Mouse (Mus musculus): ENCODE measurements around the gene Lrrc20. TPM values are rescaled to one million over a fixed set of nuclear protein-coding genes. Genes with fewer than 3 reads are reported as not detected.
"Not testable (repeated sequence)": the region's sequence is repeated elsewhere in the genome, so short reads cannot be mapped to it uniquely, and the experiment has no call there.

The Lrrc20 gene
- polyA plus RNA-seq, 1 experiment: 4.6 TPM

DNA sequence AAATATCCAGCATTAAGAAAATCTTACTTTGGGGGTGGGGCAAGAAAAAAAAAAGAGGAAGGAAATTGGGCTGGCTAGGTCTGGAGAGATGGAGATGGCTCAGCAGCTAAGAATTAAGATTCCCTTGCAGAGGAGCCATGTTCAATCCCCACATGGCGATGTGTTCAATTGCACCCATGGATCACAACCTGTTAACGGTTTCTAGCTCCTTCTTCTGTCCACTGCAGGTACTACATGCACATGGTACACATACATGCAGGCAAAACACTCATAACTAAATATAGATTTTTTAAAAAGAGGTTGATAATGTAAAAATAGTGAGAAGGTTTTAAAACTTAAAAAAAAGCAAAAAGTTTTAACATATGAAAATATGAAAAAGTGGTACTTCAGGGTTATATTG, 142.9 kb downstream of the Lrrc20 start:
- Histone ChIP-seq H3K27ac (ENCODE audit: insufficient read depth, low read depth, low read length) (no peak overlapping the region), H3K36me3 (ENCODE audit: control insufficient read depth, insufficient read depth, low read length) (no peaks in the 10 kb centered on the region), H3K4me3 (ENCODE audit: insufficient read depth, low read depth, low read length) (no peak overlapping the region), H3K27me3 (replicated peaks; ENCODE audit: control insufficient read depth, insufficient read depth, low read length) (no peaks in the 10 kb centered on the region), H3K4me1 (ENCODE audit: control insufficient read depth, insufficient read depth, low read length) (no peaks in the 10 kb centered on the region)
- no peak for TF ChIP-seq POLR2A (IDR thresholded peaks at IDR 0.05; ENCODE audit: low read depth, low read length)
- no peak for TF ChIP-seq CTCF (conservative IDR thresholded peaks at IDR 0.05; ENCODE audit: insufficient read depth, insufficient read length, low read depth, low read length)
- DNase-seq: no peak
- 76% methylated on average over 2 of the region's 2 CpGs for WGBS

DNA sequence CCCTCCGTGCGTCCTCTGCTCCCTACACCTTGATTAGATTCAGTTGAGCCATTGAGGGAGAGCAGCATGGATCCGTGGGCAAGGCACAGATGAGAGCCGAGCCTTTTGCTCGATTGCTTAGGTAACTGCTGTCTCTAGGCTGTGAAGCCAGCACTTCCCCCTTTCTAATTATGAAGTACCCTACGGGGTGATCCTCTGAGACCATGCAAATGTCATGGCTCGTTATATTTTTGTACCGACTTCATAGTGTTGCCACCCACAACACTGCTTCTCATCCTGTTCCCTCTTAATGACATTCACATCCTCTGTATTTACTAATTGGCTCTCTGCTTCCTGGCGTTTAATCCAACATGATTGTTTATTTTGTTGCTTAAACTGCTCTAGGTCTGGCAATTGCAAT, 146.1 kb downstream of the Lrrc20 start:
- H3K4me3 ChIP-seq (ENCODE audit: insufficient read depth, low read depth, low read length): no peak overlapping the region
- H3K36me3 ChIP-seq (ENCODE audit: control insufficient read depth, insufficient read depth, low read length): no peaks in the 10 kb centered on the region
- H3K27ac ChIP-seq (ENCODE audit: insufficient read depth, low read depth, low read length): no peak overlapping the region
- TF ChIP-seq CTCF (conservative IDR thresholded peaks at IDR 0.05; ENCODE audit: insufficient read depth, insufficient read length, low read depth, low read length) (no peak), POLR2A (IDR thresholded peaks at IDR 0.05; ENCODE audit: low read depth, low read length) (no peak)
- H3K4me1 ChIP-seq (ENCODE audit: control insufficient read depth, insufficient read depth, low read length): no peaks in the 10 kb centered on the region
- H3K27me3 ChIP-seq (replicated peaks; ENCODE audit: control insufficient read depth, insufficient read depth, low read length): no peaks in the 10 kb centered on the region
- WGBS: 55% methylated on average over 9 of the region's 9 CpGs
- no peak for DNase-seq

- 86% methylated on average over 3 of the region's 3 CpGs for WGBS
- H3K27me3 ChIP-seq (replicated peaks; ENCODE audit: control insufficient read depth, insufficient read depth, low read length); DNase-seq; H3K27ac ChIP-seq (ENCODE audit: insufficient read depth, low read depth, low read length); H3K4me3 ChIP-seq (ENCODE audit: insufficient read depth, low read depth, low read length); H3K4me1 ChIP-seq (ENCODE audit: control insufficient read depth, insufficient read depth, low read length); H3K36me3 ChIP-seq (ENCODE audit: control insufficient read depth, insufficient read depth, low read length): not testable (repeated sequence)
These were observed 148.3 kb downstream of the Lrrc20 start for GRCm38 (mm10) chr10:61623874-61624273.

GRCm38 (mm10) chr10:61624771-61625170, 149.2 kb downstream of the Lrrc20 start:
- Histone ChIP-seq H3K27ac (ENCODE audit: insufficient read depth, low read depth, low read length) (no peak overlapping the region), H3K27me3 (replicated peaks; ENCODE audit: control insufficient read depth, insufficient read depth, low read length) (no peaks in the 10 kb centered on the region), H3K4me3 (ENCODE audit: insufficient read depth, low read depth, low read length) (no peak overlapping the region), H3K4me1 (ENCODE audit: control insufficient read depth, insufficient read depth, low read length) (no peaks in the 10 kb centered on the region), H3K36me3 (ENCODE audit: control insufficient read depth, insufficient read depth, low read length) (no peaks in the 10 kb centered on the region)
- 29% methylated on average over 5 of the region's 5 CpGs for WGBS
- no peak for DNase-seq
- no peak for TF ChIP-seq CTCF (conservative IDR thresholded peaks at IDR 0.05; ENCODE audit: insufficient read depth, insufficient read length, low read depth, low read length)
- TF ChIP-seq POLR2A (IDR thresholded peaks at IDR 0.05; ENCODE audit: low read depth, low read length): no peak

GRCm38 (mm10) chr10:61625381-61626257, 150.0 kb downstream of the Lrrc20 start:
- WGBS: 6% methylated on average over 74 of the region's 74 CpGs
- no peaks in the 10 kb centered on the region for H3K27me3 ChIP-seq (replicated peaks; ENCODE audit: control insufficient read depth, insufficient read depth, low read length)
- H3K4me1 ChIP-seq (ENCODE audit: control insufficient read depth, insufficient read depth, low read length): no peaks in the 10 kb centered on the region
- H3K4me3 ChIP-seq (ENCODE audit: insufficient read depth, low read depth, low read length): peak overlapping the region; percentile 20; the same call in 1 of the 2 replicates
- TF ChIP-seq CTCF (conservative IDR thresholded peaks at IDR 0.05; ENCODE audit: insufficient read depth, insufficient read length, low read depth, low read length): no peak
- no peak for TF ChIP-seq POLR2A (IDR thresholded peaks at IDR 0.05; ENCODE audit: low read depth, low read length)
- no peak overlapping the region for H3K27ac ChIP-seq (ENCODE audit: insufficient read depth, low read depth, low read length)
- H3K36me3 ChIP-seq (ENCODE audit: control insufficient read depth, insufficient read depth, low read length): no peaks in the 10 kb centered on the region
- DNase-seq: no peak

- Histone ChIP-seq H3K36me3 (ENCODE audit: control insufficient read depth, insufficient read depth, low read length) (no peaks in the 10 kb centered on the region), H3K4me3 (ENCODE audit: insufficient read depth, low read depth, low read length) (no peak overlapping the region), H3K27me3 (replicated peaks; ENCODE audit: control insufficient read depth, insufficient read depth, low read length) (no peaks in the 10 kb centered on the region), H3K4me1 (ENCODE audit: control insufficient read depth, insufficient read depth, low read length) (no peaks in the 10 kb centered on the region), H3K27ac (ENCODE audit: insufficient read depth, low read depth, low read length) (no peak overlapping the region)
- no peak for DNase-seq
- whole genome bisulfite sequencing: 80% methylated on average over 3 of the region's 3 CpGs
- TF ChIP-seq CTCF (conservative IDR thresholded peaks at IDR 0.05; ENCODE audit: insufficient read depth, insufficient read length, low read depth, low read length): no peak
- no peak for TF ChIP-seq POLR2A (IDR thresholded peaks at IDR 0.05; ENCODE audit: low read depth, low read length)
These were observed 150.9 kb downstream of the Lrrc20 start for GRCm38 (mm10) chr10:61626551-61626950.

DNA sequence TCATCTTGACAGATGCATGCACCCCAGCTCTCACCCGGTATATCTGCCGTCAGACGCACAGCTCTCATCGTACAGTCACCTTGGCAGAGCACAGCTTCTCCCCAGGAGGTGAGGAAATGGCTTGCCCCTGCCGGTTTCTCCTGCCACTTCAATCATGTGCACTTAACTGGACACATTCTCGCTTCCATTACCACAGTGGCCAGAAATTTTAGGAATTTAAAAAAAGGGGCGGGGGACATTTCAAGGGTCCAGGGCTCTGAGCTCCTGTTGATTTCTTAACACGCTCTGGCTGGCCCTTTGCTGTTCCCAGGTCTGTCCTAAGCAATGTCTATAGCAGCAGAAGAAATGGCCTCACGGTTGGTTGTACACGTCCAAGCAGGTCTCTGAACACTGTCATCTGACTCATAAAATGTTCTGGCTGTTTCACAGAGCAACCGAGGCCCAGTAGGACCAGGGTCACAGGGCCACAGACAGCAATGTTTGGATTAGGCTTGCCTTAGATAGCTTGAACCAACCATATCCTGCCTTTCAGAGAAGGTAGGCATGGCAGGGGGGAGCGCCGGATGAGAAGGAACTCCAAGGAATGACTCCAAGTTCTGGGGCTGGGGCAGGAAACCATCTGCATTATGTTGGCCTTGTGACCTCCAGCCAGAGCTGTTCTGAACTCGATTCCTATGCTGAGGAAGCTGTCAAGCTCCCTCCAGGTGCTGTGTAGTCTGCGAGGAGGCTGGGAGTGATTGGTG, 151.8 kb downstream of the Lrrc20 start:
- Histone ChIP-seq H3K36me3 (ENCODE audit: control insufficient read depth, insufficient read depth, low read length) (no peaks in the 10 kb centered on the region), H3K27ac (ENCODE audit: insufficient read depth, low read depth, low read length) (no peak overlapping the region), H3K4me3 (ENCODE audit: insufficient read depth, low read depth, low read length) (no peak overlapping the region), H3K4me1 (ENCODE audit: control insufficient read depth, insufficient read depth, low read length) (no peaks in the 10 kb centered on the region), H3K27me3 (replicated peaks; ENCODE audit: control insufficient read depth, insufficient read depth, low read length) (no peaks in the 10 kb centered on the region)
- peak; percentile 17 for DNase-seq
- whole genome bisulfite sequencing: 66% methylated on average over 15 of the region's 15 CpGs
- TF ChIP-seq CTCF (conservative IDR thresholded peaks at IDR 0.05; ENCODE audit: insufficient read depth, insufficient read length, low read depth, low read length): no peak
- TF ChIP-seq POLR2A (IDR thresholded peaks at IDR 0.05; ENCODE audit: low read depth, low read length): no peak

Data from kidney, adult 2 months (tissue).